Mouse (Mus musculus) spleen, adult 10 weeks (tissue): ENCODE data around the gene Mup5. TPM values are rescaled to one million over a fixed set of nuclear protein-coding genes. Genes with fewer than 3 reads are reported as not detected.

Source experiments
- polyA plus RNA-seq: library from polyadenylated mRNA; stranded (reverse); fragments of 350-450 nt; fragmentation: Illumina TruSeq; extraction: RNeasy Lipid Tissue Mini Kit (QIAGEN cat#74804); gene quantifications from one replicate; pipeline ENCODE4 v1.2.3, GENCODE M21; 2015; ENCODE audit warnings: low replicate concordance; ENCODE audit not compliant: insufficient read depth

Gene Mup5
- polyA plus RNA-seq = not detected

GRCm38 (mm10) chr4:61834952-61835708, at the start of gene Mup5:
Gene Mup5 (minus strand): TSS chr4:61835233.

DNA sequence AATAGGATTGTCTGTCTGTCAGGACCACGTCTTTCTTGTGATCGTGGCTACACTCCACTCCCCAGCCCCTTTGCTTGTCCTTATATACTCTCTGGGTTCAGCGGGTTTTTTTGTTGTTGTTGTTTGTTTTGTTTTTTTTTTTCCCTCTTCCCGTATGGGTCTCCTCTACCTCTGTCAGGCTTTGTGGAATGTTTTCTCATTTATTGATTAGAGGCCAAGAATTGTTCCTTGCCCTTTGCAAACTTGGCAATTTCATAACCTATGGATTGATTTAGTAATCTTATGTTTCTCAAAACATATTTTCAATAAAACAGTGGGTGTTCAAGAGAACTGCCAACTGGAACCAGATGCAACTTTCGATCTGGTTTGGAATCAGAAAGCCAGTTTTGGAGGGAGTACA, 52.9 kb downstream of the Mup5 start, which contains the start of gene Mup19:
TSS of gene Mup19 (minus strand) at position 101 of the 400 bp plus-strand sequence.

Other genes starting within 250 kb of the Mup5 start
- not detected for gene Mup17, start 239.4 kb downstream of the Mup5 start, polyA plus RNA-seq
- not detected for gene Mup18, start 161.1 kb downstream of the Mup5 start, polyA plus RNA-seq
- not detected for gene Mup19, start 53.0 kb downstream of the Mup5 start, polyA plus RNA-seq
- not detected for gene Mup20, start 218.9 kb upstream of the Mup5 start, polyA plus RNA-seq